Mouse (Mus musculus) heart, postnatal 0 days (tissue): ENCODE results near the gene Rac2.

Experiments
- CTCF ChIP-seq: IDR thresholded peaks from 2 replicates; pipeline ENCODE4 v1.5.1; 2016; ENCODE audit warnings: antibody characterized with exemption, control low read depth, low read depth
- EP300 ChIP-seq: IDR thresholded peaks from 2 replicates; pipeline ENCODE4 v1.6.1; 2016; ENCODE audit warnings: antibody characterized with exemption, low read depth

GRCm38 (mm10) chr15:78546060-78546459, 26.5 kb downstream of the Rac2 start:
- TF ChIP-seq EP300 = no peak
- no peak for TF ChIP-seq CTCF
